Mouse (Mus musculus) retina, postnatal 7 days (tissue): ENCODE measurements around the gene Haus7.

Experiments used
- DNase-seq: peaks from one replicate; pipeline ENCODE4 v3.0.0-alpha.2; 2012; ENCODE audit warnings: low read depth, low spot score

The Haus7 gene

DNA sequence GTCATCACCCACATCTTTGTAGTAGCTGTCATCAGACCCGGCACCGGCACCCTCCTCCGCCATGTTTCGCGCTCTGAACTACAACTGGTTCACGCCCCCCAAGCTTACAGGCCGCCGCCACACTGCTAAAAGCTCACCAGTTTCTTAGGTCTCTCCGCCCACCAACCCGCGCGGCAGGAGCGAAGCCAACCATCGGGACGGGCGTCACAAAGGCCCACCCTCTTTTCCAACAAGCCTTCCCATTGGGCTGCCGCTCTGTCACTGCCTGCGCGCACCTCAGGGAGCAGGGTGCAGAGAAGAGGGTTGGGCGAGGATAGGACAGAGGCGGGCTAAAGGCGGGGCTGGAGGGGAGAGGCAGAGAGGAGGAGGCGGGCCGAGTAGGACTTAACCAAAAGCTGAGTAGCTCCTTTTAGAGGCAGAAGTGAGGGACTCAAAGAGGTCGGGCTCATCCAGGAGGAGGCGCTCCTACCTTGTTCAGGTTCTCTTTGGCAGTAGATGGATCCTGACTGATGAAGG, at the start of gene Haus7:
Haus7 (minus strand) TSS at position 168 of the 516 bp plus-strand sequence.
- DNase-seq, result peak; percentile 81

DNA sequence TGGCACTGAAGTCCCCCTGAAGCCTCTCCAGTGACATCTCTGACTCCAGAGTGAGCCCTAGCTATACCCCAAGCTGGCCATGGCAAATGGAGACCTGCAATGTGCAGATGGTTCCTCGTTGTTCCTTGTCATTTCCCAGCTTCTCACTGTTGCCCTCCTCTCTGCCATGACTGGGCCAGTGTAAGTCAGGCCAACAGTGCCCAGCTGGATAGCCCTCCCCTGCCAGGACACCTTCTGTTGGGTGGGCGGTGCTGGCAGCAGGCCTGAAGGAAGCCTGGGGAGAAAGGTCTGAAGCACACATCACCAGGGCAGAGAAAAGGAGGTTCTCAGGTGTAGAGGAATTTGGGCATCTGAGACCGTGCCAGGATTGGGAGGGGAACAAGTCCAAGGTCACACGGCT, 47.7 kb upstream of the Haus7 start:
- DNase-seq, result no peak

DNA sequence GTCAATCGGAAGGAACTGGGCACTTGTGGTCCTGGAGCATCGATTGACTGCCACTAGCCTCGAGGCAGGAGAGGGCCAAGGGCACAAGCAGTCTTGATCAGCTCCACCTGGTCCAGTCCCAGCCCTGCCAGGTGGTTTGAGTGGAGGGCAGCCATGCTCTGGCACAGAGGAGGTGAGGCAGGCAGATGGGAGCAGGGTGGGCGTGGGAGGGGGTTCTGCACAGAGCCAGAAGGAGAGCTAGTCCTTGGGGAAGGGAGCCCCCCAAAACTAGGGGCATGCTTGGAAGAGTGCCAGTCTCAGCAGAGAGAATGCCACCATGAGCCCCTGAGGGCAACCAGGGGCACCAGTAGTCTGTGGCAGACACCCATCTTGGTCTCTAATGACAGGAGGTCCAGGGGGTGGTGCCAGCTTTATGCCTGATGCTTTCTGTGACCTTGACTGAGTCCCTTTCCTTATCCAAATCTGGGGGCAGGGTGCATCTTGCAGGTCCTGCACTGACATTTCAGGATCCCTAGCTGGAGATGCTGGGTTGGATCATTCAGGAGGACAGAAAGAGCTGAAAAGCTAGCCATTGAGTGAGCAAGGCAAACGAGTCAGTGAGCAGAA, 46.4 kb upstream of the Haus7 start:
- DNase-seq, result no peak

DNA sequence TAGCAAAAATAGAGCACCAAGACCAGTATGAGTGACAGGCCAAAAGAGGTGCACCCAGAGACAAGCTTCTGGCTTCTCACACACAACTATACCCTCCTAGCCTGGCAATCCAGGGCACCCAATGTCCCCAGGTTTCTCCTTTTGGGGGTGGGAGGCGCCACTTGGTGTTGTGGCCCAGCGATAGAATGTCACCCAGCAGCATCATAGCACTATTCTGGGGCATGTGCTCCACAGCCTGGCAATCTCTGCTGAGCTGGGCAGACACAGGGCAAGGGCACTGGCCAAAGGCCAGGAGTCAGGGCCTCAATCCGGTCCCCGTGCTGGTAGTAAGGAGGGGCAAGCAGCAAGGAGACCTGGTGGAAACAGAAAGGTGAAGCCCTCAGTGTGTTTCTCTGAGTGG, 37.9 kb upstream of the Haus7 start:
- DNase-seq, result no peak

DNA sequence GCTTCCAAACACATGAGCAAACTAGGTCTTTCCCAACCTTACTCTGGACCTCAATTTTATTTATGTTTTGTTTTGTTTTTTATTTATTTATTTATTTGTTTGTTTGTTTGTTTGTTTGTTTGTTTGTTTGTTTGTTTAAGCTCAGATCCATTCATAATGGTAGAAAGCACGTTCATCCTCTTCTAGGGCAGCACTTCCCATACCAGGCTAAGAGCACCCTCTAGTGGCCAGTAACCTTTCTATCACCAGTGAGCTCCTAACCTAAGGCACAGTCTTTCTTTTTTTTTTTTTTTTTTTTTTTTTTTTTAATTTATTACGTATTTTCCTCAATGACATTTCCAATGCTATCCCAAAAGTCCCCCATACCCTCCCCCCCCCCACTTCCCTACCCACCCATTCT, 34.7 kb upstream of the Haus7 start:
- DNase-seq, result peak; percentile 52

DNA sequence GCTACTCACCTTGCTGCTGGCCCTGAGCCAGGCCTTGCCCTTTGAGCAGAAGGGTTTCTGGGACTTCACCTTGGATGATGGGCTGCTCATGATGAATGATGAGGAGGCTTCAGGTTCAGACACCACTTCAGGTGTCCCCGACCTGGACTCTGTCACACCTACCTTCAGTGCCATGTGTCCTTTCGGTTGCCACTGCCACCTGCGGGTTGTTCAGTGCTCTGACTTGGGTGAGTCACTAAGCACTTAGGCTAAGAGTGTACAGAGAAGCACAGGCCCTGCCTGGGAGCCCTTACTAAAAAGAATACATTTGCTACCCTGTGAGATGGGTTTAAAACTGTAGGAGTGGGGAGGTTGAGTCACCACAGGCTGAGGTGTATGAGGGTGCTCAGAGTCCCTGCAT, 32.0 kb upstream of the Haus7 start:
- no peak for DNase-seq

DNA sequence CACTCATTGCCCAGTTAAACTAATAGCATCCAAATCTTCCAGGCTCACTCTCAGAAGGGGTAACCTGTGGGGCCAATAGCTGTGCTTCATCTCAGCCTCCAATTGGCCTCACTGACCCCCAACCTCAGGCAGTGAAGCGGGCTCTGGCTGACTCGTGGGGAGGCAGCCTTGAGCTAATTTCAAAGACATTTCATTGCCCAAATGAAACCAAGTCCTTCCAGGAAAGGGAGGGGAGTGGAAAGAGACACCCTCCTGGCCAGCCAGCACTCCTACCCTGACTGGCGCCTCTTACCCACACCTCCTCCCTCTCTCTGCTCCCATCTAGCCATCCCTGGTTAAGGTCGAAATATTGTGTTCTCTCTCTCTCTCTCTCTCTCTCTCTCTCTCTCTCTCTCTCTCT, 31.3 kb upstream of the Haus7 start:
- DNase-seq, result no peak

DNA sequence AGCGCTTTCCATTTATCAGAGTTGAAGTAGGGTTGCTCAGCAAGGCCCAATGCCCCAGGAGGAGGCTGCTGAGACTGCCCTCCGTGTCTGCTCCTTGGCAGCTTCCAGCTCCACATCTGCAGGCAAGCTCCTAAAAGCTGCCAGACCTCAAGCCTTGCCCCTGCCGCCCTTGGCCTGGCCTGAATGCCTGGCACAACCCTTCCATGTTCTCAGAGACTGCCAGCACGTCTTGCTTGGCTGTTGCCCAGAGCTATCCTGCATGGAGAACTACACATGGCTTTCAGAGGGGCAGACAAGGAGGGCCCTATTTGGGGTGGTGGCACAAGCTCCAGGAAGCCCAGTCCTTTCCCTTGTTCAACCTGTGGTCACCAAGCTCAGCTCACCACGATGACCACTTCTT, 28.1 kb upstream of the Haus7 start:
- no peak for DNase-seq

DNA sequence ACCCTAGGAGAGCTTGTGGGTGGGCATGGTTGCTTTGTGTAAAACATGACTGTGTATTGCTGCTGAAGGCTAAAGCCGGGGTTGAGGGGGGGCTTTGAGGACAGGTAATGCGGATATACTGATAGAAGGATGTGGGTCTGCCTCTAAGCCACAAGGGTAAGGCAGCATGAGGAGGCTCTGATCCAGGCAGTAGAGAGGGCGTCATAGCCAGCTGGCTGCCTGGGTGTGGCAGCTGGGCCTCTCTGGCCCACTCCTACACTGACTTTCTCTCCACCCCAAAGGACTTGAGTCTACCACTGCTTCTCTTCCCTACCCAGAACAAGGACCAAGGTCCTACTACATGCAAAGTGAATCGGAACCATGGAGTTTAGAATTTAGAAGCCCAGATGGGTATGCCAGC, 26.0 kb upstream of the Haus7 start:
- no peak for DNase-seq

DNA sequence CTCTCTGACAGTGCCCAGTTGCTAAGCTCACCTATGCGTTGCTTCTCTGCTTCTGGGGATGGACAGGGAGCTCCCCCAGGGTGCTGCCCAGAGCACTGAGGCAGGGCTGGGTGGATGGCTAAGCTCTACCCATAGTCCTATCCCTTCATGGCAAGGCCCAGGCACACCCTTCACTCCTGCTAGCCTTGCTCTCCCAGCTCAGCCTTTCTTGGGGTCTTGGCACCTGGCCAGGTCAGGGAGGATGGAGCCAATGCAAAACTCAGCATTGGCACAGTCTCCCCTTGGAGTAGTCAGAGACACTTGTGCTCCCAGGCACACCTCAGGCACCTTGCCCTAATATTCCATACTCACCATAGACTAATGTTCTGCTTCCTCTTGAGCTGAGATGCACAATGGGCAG, 25.2 kb upstream of the Haus7 start:
- no peak for DNase-seq

DNA sequence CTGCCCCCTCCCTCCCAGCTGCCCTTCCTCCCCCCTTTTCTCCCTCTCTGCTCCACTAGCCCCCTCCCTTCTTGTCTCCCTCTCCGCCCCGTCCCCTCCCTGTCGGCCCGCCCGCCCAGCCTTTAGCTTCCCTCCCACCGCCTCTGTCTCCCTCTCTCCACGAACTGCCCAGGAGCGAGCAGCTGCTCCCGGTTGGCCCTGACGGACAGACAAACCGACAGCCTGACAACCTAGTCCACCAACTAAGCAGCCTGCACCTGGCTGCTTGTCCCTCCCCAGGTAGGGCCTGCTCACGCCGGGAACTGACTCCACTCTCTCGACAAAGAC, 24.6 kb upstream of the Haus7 start, which contains the start of gene Bgn:
Bgn (plus strand) TSS at position 119 of the 327 bp plus-strand sequence.
- no peak for DNase-seq

DNA sequence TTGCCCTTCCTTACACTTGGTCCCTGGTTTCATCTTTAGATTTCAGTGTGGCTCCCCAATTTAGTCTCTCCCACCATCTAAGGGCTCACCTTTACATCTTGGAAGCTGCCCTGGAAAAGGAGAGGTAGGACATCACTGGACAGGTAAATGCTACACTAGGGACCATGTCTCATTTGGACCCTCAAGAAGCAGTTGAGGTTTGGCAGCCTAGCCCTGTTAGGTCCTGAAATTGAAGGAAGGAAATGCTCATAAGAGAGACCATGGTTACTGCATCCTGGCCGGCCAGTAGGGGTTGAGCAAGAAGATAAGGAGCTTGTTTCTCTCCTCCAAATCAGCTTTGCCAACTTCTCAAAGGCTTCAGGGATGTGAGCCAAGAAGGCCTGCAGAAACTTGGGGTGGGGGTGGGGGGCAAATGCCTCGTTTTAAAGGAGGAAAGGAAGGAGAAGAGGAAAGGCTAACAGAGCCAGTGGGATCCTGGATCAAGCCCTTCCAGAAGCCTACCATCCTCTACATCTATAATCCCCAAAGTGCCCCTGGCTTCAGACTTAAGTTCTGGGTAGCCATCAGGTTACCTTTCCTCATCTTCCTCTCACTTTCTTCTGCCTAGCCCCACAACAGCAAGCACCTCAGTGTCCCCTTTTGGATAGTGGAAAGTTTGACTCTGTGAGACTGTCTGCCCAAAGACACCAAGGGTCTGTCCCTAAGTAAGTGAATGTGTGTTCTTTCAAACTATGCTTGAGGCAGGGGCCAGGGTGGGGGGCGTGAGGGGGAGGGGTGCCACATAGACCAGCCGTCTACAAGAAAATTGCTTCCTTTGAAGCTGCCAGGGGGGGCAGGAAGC, 24.0 kb upstream of the Haus7 start:
- no peak for DNase-seq

DNA sequence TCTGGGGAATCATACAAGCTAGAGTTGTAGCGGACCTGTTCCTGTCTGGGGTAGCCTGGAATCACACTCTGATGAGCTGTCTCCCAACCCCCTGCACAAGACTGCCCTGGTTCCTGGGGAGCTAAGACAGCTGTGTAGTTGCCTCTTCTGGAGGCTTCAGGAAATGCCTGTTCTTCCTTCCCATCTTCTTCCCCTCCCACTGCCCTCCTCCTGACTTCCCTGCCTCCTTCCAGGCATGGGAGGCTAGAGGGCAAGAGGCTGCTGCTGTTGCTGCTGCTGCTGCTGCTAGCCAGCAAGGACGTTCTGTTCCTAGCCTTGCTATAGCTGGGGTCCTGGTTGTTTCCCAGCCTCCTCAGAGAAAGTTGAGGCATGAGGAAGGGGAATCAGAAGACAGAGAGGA, 21.5 kb upstream of the Haus7 start:
- DNase-seq, result no peak

DNA sequence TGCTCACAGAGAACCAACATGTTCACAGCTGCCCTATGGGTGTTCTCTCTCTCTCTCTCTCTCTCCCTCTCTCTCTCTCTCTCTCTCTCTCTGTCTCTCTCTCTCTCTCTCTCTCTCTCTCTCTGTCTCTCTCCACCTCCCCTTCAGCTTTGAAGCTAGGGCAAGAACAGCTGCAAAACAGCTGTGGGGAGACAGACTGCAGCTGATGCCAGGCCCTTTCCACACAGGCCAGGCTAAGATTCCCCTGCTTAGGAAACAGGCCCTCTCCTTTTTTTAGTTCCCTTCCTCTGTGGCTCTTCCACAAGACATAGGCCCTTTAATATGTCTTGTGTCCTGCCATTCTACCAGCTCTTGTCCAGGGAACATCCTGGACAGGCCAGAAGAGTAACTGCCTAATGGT, 20.8 kb upstream of the Haus7 start:
- no peak for DNase-seq

DNA sequence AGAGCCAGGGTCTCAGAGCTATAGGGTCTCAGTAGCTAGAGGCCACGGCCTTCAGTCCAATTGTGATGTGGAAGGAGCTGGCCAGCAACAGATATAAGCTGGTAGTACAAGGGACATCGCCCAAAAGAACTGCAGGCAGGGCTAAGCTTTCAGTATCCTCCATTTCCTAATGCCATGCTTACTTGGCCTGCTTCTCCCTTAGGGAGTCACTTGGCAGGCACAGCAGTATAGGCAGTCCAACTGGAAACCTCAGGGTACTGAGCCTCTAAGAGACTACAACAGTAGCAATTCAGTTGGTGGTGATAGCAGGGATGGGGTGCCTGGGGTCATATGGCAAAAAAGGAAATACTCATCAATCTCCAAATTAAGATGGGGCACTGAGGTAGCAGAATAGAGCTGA, 18.7 kb upstream of the Haus7 start:
- no peak for DNase-seq

DNA sequence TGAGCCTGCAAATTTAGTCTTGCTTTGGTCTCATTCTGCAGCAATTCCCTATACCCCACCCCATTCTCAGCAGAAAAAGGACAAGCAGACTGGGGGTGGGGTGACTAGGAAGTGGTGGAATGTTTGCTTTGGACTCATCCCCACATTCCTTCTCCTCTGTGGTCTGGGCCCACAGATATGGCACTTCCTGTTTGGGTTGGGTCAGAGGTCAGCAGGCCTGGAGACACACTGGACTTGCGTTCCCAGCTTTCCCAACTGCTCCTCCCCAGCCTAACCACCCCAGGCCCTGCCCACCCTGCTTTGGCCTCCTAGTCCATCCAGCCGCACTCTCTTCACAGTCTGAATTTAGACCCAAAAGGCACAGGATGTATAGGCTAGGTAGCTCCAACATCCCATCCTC, 17.8 kb upstream of the Haus7 start:
- no peak for DNase-seq

DNA sequence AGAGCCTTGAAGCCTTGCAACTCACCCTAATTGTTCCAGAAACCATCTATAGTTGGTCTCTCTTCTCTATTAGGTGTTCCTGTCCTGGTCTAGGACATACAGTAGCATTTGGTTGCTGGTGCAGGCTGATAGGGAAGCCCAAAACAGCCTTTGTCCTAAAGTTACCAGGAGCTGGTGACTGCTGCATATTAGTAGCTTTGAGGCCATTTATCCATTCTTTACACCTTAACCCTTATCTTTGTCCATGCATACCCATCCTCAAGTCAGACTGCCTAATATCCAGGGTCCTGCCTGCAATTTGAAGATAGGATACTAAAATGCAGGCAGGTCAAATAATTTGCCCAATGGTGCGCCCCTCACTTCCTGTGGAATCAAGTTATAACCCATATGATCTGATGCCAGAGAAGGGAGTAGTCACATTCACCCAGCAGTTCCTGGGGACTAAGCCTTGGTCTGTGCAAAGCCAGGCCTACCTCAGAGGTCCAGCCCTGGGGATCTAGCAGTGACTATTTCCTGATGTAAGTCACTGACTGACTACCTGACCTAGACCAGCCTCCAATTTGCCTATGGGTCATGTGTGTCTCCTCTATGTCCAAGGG, 16.9 kb upstream of the Haus7 start:
- no peak for DNase-seq

DNA sequence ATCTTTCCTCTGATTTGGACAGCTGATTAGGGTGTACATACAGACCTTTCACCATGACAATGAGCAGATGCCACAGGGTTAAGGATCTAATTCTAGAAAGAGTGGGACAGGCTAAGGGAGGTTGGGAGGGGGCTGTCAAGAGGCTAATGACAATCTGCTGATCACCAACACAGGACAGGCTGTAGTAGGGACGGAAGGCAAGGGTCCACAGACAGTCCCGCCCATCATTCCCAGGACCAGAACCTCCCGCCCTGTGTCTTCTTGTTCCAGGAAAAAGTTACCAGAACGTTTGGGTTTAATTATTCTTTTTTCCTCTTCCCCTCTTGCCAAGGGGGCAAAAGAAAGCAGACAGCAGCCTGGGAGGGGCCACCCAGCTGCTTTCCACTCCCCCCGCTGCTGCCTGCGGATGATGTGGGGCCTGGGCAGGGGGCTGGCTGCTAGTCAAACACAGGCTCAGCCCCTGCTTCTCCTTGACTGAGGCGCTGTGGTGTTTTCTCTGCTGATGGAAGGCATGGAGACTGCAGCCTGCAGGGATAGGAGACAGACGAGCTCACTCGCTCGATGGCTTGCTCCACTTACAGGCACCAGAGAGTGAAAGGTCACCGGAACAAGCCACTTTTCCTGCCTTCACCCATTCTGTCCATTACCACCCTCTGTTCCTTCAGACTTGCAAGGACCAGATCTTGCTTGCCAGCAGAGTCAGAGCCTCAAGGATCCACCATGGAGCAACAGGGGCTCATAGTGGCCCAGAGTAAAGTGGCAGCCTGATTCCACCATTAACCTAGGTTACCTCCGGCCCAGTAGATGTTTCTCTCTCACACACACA, 15.7 kb upstream of the Haus7 start:
- DNase-seq, result no peak

DNA sequence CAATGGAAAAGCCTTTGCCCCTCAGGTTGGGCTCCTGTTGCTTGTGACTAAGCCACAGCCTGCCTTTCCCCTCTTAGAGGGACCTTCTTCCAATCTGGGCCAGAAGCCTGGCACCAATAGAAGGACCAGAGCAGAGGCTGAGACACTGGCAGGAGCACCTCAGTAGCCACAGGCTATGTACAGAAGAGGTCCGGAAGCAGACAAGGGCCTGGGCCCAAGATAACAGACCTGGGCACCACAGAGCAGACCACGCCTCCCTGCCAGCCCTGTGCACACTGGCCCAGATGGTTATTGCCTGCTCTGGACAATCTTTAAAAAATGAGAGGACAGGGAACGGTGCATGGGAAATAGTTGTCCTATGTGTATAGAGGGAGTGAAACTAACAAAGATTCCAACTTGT, 12.9 kb upstream of the Haus7 start:
- DNase-seq, result no peak

DNA sequence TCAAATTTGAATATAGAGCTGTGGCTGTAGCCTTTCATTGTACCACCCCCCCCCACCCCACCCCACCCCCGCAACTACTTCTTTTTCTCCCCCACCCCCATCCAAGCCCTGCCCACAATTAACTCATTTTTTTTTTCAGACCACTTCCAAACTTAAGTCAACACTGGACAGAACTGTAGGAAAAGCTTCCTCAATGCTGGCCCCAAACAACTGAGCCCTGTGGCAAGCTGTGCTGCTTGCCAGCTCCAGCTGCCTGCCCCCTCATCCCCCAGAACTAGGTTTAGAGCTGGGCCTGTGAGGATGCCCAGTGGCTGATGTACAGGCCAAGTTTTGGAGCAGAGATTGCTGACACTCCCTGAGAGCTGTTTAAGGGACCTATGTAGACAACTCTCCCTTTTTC, 9.9 kb upstream of the Haus7 start:
- no peak for DNase-seq

DNA sequence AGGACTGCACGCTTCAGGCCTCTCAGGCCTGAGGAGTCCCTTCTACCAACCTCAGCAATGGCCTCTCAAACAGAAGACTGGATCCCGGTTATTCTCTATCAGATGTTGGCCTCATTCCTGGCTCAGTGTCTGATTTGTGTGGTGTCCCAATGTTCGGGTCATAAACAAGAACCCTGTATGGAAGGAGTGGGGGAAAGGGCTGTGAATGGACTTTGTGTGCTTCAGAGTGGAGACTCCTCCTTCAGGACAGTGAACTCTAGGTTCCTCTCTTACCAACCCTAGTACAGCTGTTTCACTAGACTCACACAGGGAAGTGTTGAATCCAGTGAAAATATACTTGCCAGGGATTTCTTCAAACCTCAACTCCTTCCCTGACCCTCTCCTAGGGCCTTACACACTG, 9.5 kb upstream of the Haus7 start:
- no peak for DNase-seq
